Mouse (Mus musculus) G1E (cell line): ENCODE results near the gene Mtcl1.

Source experiments
- CTCF ChIP-seq: IDR thresholded peaks from 2 replicates; pipeline ENCODE4 v1.5.1; 2012; ENCODE audit warnings: low read depth, low read length, inconsistent platforms, mixed read lengths
- GATA1 ChIP-seq: IDR thresholded peaks from 2 replicates; pipeline ENCODE4 v1.6.1; 2012; ENCODE audit warnings: borderline replicate concordance, low read length, inconsistent platforms, mixed read lengths
- TAL1 ChIP-seq: conservative IDR thresholded peaks from 2 replicates; pipeline ENCODE4 v1.6.1; 2012; ENCODE audit warnings: low read depth, low read length, inconsistent platforms, mixed read lengths

DNA sequence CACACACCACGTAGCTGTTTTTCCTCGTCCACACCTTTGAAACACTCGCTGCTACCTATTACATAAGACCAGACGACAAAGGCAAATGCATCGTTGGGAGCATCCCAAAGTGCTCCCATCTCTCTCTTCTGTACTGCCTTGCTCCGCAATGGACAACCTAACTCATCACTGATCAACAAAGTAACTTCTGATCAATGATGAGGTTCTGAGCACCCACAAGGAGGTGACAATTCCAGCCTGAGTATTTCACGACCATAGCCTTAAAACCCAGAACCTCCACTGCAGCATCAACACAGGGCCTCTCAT lies 2.6 kb downstream of the Mtcl1 start:
- TF ChIP-seq CTCF (no peak), TAL1 (no peak), GATA1 (no peak)
